Mouse (Mus musculus) lung, embryonic 16.5 days (tissue): Measurements from ENCODE around the gene Eps15. TPM values are rescaled to one million over a fixed set of nuclear protein-coding genes. Genes with fewer than 3 reads are reported as not detected.

Source experiments
- ATAC-seq: fragments of 200-750 bp; cut with Nextera tagmentation; 2 replicates; pipeline ENCODE4 v1.8.0; 2017; ENCODE audit warnings: low read depth, mild to moderate bottlenecking, moderate library complexity
- H3K27ac ChIP-seq: fragments of 300-500 bp; sonication (generic); 2 replicates; pipeline ENCODE4 v1.5.1; 2014; ENCODE audit warnings: mild to moderate bottlenecking, control low read depth, low read length
- H3K27me3 ChIP-seq: fragments of 300-500 bp; sonication (generic); 2 replicates; pipeline ENCODE4 v1.6.1; 2014; ENCODE audit warnings: low read depth, low read length, mixed read lengths; ENCODE audit not compliant: control insufficient read depth, insufficient read depth
- H3K36me3 ChIP-seq: fragments of 300-500 bp; sonication (generic); 2 replicates; pipeline ENCODE4 v1.6.1; 2014; ENCODE audit warnings: low read length; ENCODE audit not compliant: control insufficient read depth, insufficient read depth
- H3K4me1 ChIP-seq: fragments of 300-500 bp; sonication (generic); replicated peaks from 2 replicates; pipeline ENCODE4 v1.6.1; 2014; ENCODE audit warnings: low read length, mixed read lengths; ENCODE audit not compliant: control insufficient read depth, insufficient read depth
- H3K4me2 ChIP-seq: fragments of 300-500 bp; sonication (generic); 2 replicates; pipeline ENCODE4 v1.6.1; 2014; ENCODE audit warnings: low read depth, low read length, control low read depth
- H3K4me3 ChIP-seq: fragments of 300-500 bp; sonication (generic); 2 replicates; pipeline ENCODE4 v1.5.1; 2014; ENCODE audit warnings: mild to moderate bottlenecking, low read length, control low read depth
- H3K9ac ChIP-seq: fragments of 300-500 bp; sonication (generic); 2 replicates; pipeline ENCODE4 v1.6.1; 2014; ENCODE audit warnings: low read length, control low read depth
- H3K9me3 ChIP-seq: fragments of 300-500 bp; sonication (generic); 2 replicates; pipeline ENCODE4 v1.6.1; 2016; ENCODE audit warnings: low read length; ENCODE audit not compliant: control insufficient read depth
- WGBS: fragments of 180-500 bp; shearing (Covaris S2); extraction: QIAGEN DNeasy Blood & Tissue Kit; methylation state at CpG from one replicate; pipeline ENCODE4 v1.1.7; 2014; 5-methylcytosine and 5-hydroxymethylcytosine counted together
- polyA plus RNA-seq: library from polyadenylated mRNA; unstranded; fragments of >200 nt; fragmentation: Nextera tagmentation; extraction: Ambion mirVana; gene quantifications from 2 replicates; pipeline ENCODE4 v1.2.1, GENCODE M21; 2015

Eps15 gene
- polyA plus RNA-seq, 1 experiment from 2014 or later: 47.8 TPM

DNA sequence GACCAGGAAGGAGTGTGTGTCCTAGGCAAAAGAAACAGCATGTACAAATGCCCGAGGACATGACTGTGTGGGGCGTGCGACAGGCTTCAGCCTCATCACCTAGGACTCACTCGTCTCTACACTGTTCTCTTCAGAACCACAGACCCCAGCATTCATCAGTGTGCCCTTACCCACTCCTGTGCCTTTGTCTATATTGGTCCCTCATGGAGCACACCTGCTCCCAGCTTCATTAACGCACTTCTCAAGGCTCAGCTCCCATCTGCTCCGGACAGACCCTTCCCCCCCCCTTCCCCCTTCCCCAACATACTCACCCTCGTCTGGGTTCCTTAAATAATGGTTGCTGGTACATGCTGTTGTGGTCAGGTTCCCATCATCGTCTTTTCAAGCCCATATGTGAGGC lies 125.3 kb downstream of the Eps15 start:
- H3K27ac ChIP-seq: peak overlapping the region; percentile 3
- H3K9ac ChIP-seq: no peak overlapping the region
- H3K27me3 ChIP-seq: no peaks in the 10 kb centered on the region
- 62% methylated on average over 8 of the region's 8 CpGs for WGBS
- no peaks in the 10 kb centered on the region for H3K9me3 ChIP-seq
- no peaks in the 10 kb centered on the region for H3K36me3 ChIP-seq
- no peak overlapping the region for H3K4me3 ChIP-seq
- no peak for ATAC-seq
- peaks cover 16% of the 10 kb centered on the region for H3K4me1 ChIP-seq
- no peak overlapping the region for H3K4me2 ChIP-seq

DNA sequence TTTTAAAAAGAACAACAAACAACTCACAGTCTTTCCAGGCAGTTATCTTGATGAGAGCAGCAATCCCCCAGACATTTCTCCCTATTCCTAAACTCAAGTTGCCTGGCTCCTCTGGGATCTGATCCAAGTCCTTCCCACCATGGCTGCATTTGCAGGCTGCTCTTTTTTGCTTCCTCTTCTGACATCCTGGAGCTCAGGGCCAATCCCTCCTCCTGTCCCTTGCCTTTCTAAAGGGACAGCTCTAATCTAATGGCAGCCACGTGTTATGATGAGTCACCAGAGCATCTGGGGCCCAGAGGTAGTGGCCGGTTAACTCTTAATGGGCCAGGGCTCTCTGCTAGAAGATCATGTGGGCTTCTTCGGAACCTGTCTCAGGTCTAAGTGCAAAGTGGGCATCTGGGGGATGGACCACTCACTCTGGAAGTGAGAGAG lies 126.0 kb downstream of the Eps15 start:
- H3K4me2 ChIP-seq: peak overlapping the region; percentile 99
- peak overlapping the region; percentile 68 for H3K4me3 ChIP-seq
- WGBS: 3% methylated on average over 3 of the region's 3 CpGs
- no peaks in the 10 kb centered on the region for H3K36me3 ChIP-seq
- H3K27ac ChIP-seq: peak overlapping the region; percentile 23
- H3K4me1 ChIP-seq: peaks cover 16% of the 10 kb centered on the region
- no peaks in the 10 kb centered on the region for H3K9me3 ChIP-seq
- peak; percentile 85 for ATAC-seq
- peak overlapping the region; percentile 71 for H3K9ac ChIP-seq
- no peaks in the 10 kb centered on the region for H3K27me3 ChIP-seq

DNA sequence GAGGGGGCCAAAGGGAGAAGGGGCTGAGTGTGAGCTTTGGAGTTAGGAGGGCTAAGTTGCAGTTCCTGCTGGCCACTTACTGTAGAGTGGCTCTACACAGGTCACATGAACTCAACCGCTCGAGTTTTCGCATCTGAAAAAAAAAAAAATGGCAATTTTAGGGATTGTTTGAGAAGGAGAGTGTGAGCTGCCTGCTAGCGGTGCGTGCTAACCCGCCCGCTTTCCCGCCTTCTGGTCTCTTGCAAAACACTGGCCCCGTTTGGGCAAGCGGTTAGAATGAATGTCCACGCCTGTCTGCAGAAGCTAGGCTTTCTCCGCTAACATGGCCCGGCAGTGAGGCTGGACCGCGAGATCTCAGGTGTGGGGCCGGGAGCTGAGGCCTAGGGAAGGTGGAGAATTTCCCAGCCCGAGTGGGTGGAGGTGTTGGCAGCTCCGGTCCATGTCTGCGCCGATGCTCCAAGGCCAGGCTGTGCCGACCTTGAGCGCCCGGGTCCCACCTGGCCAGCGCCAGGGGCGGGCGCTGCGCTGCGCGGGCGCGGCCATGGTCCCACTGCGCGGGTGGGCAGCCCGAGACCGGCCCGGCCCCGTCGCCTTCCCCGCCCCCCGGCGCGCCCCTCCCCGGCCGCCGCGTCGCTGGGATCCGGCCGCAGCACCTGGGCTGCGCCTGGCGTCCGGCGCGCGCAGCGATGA lies 126.6 kb downstream of the Eps15 start, which contains the start of gene Ttc39a:
TSS of gene Ttc39a (plus strand) at position 138 of the 690 bp plus-strand sequence.
- H3K4me3 ChIP-seq: peak within 1 kb of the TSS; percentile 68
- H3K27me3 ChIP-seq: no peaks in the 10 kb centered on the region
- no peaks in the 10 kb centered on the region for H3K36me3 ChIP-seq
- peaks cover 16% of the 10 kb centered on the region for H3K4me1 ChIP-seq
- peak within 1 kb of the TSS; percentile 23 for H3K27ac ChIP-seq
- under 1% methylated on average over 31 of the region's 56 CpGs for WGBS
- H3K9me3 ChIP-seq: no peaks in the 10 kb centered on the region
- peak within 1 kb of the TSS; percentile 99 for H3K4me2 ChIP-seq
- peak; percentile 63 for ATAC-seq
- peak within 1 kb of the TSS; percentile 71 for H3K9ac ChIP-seq

DNA sequence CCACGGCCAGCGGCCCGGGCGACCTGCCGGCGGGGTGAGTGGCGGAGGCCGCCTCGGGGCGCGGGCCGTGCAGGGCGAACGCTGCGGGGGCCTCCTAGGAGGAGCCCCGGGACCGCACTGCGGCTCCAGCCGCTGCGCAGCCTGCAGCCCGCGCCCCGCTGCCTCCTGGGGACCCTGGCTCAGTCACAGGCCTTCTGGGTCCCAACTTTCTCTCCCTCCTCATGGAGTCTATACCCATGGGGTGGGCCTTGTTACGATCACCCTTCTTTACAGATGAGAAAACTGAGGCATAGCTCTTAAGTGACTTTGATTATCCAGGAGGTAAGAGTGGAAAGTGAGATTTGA lies 127.1 kb downstream of the Eps15 start:
- Histone ChIP-seq H3K27me3 (no peaks in the 10 kb centered on the region), H3K4me2 (peak overlapping the region; percentile 99), H3K27ac (no peak overlapping the region), H3K4me3 (peak overlapping the region; percentile 68), H3K9me3 (no peaks in the 10 kb centered on the region), H3K4me1 (peaks cover 16% of the 10 kb centered on the region), H3K36me3 (no peaks in the 10 kb centered on the region), H3K9ac (peak overlapping the region; percentile 71)
- ATAC-seq: no peak; the same call in 1 of the 2 replicates
- 5% methylated on average over 12 of the region's 24 CpGs for WGBS

DNA sequence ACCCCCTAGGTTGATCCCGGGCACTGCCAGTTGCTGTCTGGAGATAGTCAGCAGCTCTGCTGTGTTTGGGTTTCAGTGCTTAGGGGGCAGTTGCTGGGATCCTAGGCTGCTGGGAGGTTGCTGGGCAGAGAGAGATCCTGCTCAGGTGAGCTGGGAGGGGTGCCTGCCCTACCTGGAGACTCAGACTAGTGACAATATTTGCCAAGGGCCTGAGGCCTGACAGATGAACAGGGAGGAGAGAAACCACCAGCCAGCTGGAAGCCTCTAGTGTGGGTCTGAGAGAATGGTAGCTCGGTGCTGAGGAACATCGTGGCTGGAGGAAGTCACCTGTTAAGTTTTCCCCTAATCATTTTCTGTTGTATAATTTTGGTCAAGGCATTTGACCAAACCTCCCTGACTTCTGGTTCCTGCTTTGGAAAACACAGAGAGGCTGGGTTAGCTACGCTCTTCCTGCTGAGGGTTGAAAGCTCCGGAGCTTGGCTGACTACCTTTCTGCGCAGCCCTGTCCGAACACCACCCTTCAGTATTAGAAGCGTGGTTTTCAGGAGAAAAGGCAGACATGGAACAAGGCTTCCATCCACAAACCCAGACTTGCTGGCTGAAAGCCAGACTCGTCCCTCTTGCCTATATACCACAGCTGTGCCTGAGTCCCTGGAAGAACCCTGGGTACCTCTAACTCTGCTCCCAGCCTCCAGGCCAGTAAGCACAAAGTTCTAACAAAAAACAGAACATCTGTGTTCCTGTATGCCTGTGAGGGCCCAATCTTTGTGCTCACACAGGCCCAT lies 127.8 kb downstream of the Eps15 start:
- Histone ChIP-seq H3K27me3 (no peaks in the 10 kb centered on the region), H3K9me3 (no peaks in the 10 kb centered on the region), H3K27ac (no peak overlapping the region), H3K4me3 (peak overlapping the region; percentile 68), H3K36me3 (no peaks in the 10 kb centered on the region), H3K9ac (no peak overlapping the region; the same call in 1 of the 2 replicates), H3K4me2 (peak overlapping the region; percentile 99), H3K4me1 (peaks cover 16% of the 10 kb centered on the region)
- WGBS: 63% methylated on average over 9 of the region's 9 CpGs
- no peak for ATAC-seq

DNA sequence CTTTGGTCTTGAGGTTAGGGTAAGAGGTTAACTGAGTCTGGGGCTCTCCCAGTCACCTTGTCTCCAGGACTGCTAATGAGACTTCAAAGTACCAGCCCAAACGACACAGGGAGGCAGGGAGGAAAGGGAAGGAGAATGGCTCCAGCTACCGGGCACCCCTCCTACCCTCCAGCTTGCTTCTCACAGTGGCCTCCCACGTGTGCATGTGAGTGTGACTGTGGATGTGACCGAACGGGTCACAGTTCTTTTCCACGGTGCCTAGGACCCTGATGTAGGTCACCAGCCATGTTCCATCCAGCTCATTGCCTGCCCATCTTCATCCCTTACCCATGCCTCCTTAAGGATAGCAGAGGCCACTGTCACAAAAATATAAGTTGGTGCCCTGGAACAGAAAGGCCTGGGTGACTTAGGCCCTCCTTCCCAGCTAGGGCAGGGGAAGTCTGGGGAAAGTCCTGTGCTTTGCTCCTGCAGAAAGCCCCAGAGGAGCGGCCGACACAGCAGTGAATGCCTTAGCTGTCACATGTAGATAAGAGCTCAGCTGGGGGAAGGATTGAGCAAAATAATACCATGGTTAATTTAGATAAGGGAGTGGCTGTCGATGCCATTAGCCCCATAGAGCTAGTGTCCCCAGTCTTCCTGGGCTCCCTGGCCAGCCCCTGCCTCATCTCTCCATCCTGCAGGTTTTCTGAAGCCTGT lies 130.8 kb downstream of the Eps15 start:
- no peak overlapping the region for H3K27ac ChIP-seq
- 50% methylated on average over 9 of the region's 9 CpGs for WGBS
- H3K9me3 ChIP-seq: no peaks in the 10 kb centered on the region
- H3K4me3 ChIP-seq: no peak overlapping the region
- ATAC-seq: no peak
- H3K9ac ChIP-seq: no peak overlapping the region
- no peaks in the 10 kb centered on the region for H3K27me3 ChIP-seq
- H3K36me3 ChIP-seq: no peaks in the 10 kb centered on the region
- peaks cover 12% of the 10 kb centered on the region for H3K4me1 ChIP-seq
- no peak overlapping the region for H3K4me2 ChIP-seq

DNA sequence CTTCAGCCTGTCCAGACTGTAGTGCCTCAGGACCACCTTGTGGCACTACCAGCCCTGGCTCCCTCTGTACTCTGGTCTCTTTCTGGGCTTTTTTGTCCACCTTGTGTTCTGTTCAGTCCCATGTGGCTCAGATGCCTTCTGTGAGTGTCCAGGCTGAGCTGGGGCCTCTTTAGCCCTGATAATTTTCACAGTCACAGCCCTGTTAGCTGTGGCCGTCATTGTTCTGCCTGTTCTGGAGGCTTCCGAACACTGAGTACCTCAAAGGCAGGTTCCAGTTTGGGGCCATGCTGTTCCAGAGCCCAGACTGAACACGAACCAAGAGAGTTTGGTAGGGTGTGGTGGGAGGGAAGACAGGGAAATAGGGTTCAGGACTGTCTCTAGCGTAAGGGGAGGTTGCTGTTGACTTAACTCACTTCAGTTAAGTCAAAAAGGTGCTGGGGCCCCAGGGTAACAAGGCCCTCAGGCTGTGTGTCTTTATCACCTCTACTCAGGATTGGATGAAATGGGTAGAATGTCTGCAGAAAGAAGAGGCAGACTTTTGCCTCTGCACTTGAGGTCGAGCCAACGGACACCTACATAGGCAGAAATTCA lies 131.4 kb downstream of the Eps15 start:
- Histone ChIP-seq H3K9me3 (no peaks in the 10 kb centered on the region), H3K4me3 (no peak overlapping the region), H3K36me3 (no peaks in the 10 kb centered on the region), H3K4me2 (no peak overlapping the region), H3K9ac (no peak overlapping the region), H3K27ac (no peak overlapping the region), H3K27me3 (no peaks in the 10 kb centered on the region), H3K4me1 (peaks cover 7% of the 10 kb centered on the region)
- no peak for ATAC-seq
- 76% methylated on average over 6 of the region's 6 CpGs for WGBS

DNA sequence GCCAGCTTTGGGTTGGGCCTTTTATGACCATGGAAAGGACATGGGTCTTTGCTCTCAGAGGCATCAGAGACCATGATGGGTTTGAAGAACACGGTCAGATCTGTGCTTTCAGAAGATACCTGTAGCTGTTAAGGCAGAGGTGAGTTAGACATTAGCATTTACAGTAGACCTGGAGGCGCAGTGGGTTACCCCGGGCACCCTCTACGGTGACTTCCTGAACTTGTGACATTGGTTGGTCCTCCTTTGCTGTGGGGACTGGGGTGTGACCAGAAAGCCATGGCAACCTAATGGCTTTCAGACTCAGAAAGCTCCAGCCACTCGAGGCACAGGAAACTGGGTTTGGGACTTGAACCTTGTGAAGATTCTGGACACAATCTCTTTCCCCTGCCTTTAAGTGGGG lies 132.2 kb downstream of the Eps15 start:
- no peak overlapping the region for H3K9ac ChIP-seq
- no peaks in the 10 kb centered on the region for H3K9me3 ChIP-seq
- H3K27ac ChIP-seq: no peak overlapping the region
- H3K36me3 ChIP-seq: no peaks in the 10 kb centered on the region
- H3K4me2 ChIP-seq: no peak overlapping the region
- H3K4me3 ChIP-seq: no peak overlapping the region
- 79% methylated on average over 5 of the region's 5 CpGs for WGBS
- H3K4me1 ChIP-seq: peaks cover 3% of the 10 kb centered on the region
- no peak for ATAC-seq
- no peaks in the 10 kb centered on the region for H3K27me3 ChIP-seq

DNA sequence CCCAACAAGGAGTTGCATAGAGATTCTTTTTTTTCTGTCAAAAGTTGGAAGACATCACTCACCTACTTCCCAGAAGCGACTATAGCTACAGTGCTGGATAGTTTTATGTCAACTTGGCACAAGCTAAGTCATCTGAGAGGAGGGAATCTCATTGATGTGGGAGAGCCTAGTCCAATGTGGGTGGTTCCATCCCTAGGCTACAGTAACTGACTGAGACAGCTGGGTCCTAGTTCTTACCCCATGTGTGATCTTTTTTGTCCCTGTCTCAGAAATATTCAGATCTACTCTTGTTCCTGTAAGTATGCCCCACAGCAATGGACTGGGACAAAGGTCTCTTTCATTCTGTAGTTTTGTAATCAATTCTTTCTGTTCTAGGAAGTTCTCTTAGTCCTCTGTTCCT lies 137.9 kb downstream of the Eps15 start:
- no peak overlapping the region for H3K4me2 ChIP-seq

More for the DNA sequence above, 137.9 kb downstream of the Eps15 start:
- Histone ChIP-seq H3K9ac (no peak overlapping the region), H3K36me3 (no peaks in the 10 kb centered on the region), H3K27me3 (no peaks in the 10 kb centered on the region), H3K27ac (no peak overlapping the region), H3K4me1 (no peaks in the 10 kb centered on the region), H3K9me3 (no peaks in the 10 kb centered on the region), H3K4me3 (no peak overlapping the region)
- WGBS: 57% methylated on average over 1 of the region's 1 CpGs
- ATAC-seq: no peak
